Mouse (Mus musculus) C2C12 (cell line): ENCODE data around the gene Emc10.

Source experiments
- CTCF ChIP-seq: IDR thresholded peaks from one replicate; pipeline ENCODE4 v1.5.1; 2011; ENCODE audit not compliant: control insufficient read depth, insufficient read depth, insufficient read length
- MAX ChIP-seq: IDR thresholded peaks from one replicate; pipeline ENCODE4 v1.6.1; 2011; ENCODE audit warnings: mild to moderate bottlenecking, control low read depth
- MYOD1 ChIP-seq: IDR thresholded peaks from one replicate; pipeline ENCODE4 v1.6.1; 2011; ENCODE audit warnings: low read depth; ENCODE audit not compliant: control insufficient read depth, insufficient read length
- USF1 ChIP-seq: IDR thresholded peaks from one replicate; pipeline ENCODE4 v1.6.1; 2011; ENCODE audit warnings: low read depth, mild to moderate bottlenecking, control low read depth, moderate library complexity

GRCm38 (mm10) chr7:44471880-44472557 is 24.3 kb downstream of the Emc10 start:
- no peak for TF ChIP-seq MAX
- no peak for TF ChIP-seq CTCF
- TF ChIP-seq MYOD1, result no peak
- TF ChIP-seq USF1, result no peak
